Mouse (Mus musculus) hindbrain, postnatal 0 days (tissue): ENCODE measurements at regions not wholly inside any gene's neighbourhood (a gene's known extent, or its start where the extent isn't known, plus 50 kb on each side); places are given as distances from the start of the nearest gene placed in this dataset.
A peak's percentile ranks its signal among the peaks of the same experiment; 100 is the strongest.

Source experiments
- ATAC-seq: fragments of 200-750 bp; cut with Nextera tagmentation; 2 replicates; pipeline ENCODE4 v1.8.0; 2017; ENCODE audit warnings: mild to moderate bottlenecking, moderate TSS enrichment, moderate library complexity
- DNase-seq: peaks from one replicate; pipeline ENCODE4 v3.0.0-alpha.2; 2015; ENCODE audit warnings: low spot score
- H3K27ac ChIP-seq: fragments of 300-500 bp; sonication (generic); 2 replicates; pipeline ENCODE4 v1.5.1; 2014; ENCODE audit warnings: mild to moderate bottlenecking
- H3K27me3 ChIP-seq: fragments of 300-500 bp; sonication (generic); 2 replicates; pipeline ENCODE4 v1.6.1; 2014; ENCODE audit warnings: low read length, mixed read lengths; ENCODE audit not compliant: insufficient read depth
- H3K36me3 ChIP-seq: fragments of 300-500 bp; sonication (generic); 2 replicates; pipeline ENCODE4 v1.6.1; 2014; ENCODE audit warnings: low read length, mixed read lengths; ENCODE audit not compliant: insufficient read depth
- H3K4me1 ChIP-seq: fragments of 300-500 bp; sonication (generic); 2 replicates; pipeline ENCODE4 v1.6.1; 2014; ENCODE audit warnings: antibody characterized with exemption, low read length, mixed read lengths; ENCODE audit not compliant: insufficient read depth
- H3K4me2 ChIP-seq: fragments of 300-500 bp; sonication (generic); 2 replicates; pipeline ENCODE4 v1.6.1; 2014; ENCODE audit warnings: low read depth, mild to moderate bottlenecking, low read length, moderate library complexity, mixed read lengths
- H3K4me3 ChIP-seq: fragments of 300-500 bp; sonication (generic); 2 replicates; pipeline ENCODE4 v1.5.1; 2014; ENCODE audit warnings: low read length
- H3K9ac ChIP-seq: fragments of 300-500 bp; sonication (generic); replicated peaks from 2 replicates; pipeline ENCODE4 v1.6.1; 2014; ENCODE audit warnings: mild to moderate bottlenecking, low read length, moderate library complexity, mixed read lengths
- H3K9me3 ChIP-seq: fragments of 300-500 bp; sonication (generic); 2 replicates; pipeline ENCODE4 v1.6.1; 2016; ENCODE audit warnings: low read length, mixed read lengths
- CTCF ChIP-seq: IDR thresholded peaks from 2 replicates; pipeline ENCODE4 v1.5.1; 2016; ENCODE audit warnings: antibody characterized with exemption, control low read depth, low read depth
- WGBS: fragments of 180-500 bp; shearing (Covaris S2); extraction: QIAGEN DNeasy Blood & Tissue Kit; methylation state at CpG from one replicate; pipeline ENCODE4 v1.1.7; 2014; 5-methylcytosine and 5-hydroxymethylcytosine counted together

DNA sequence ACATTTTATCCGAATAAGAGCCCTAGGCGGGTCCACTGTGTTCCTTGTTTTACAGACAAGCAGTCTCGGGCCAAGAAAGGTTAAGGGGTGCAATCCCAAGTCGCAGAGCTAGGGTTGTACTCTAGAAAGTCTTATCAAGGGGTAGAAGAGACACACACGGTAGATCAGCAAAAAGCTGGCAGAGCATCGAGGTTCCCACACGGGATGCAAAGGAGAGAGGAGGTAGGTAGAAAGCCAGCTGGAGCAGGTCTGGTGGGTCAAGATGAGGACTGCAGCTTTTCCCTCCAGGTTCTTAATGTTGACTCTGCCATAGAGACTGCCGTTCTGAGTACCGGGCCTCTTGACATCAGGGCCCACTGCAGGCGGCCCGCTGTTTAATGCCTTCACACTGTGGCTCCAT, 463.3 kb downstream of the Cd83 start:
- DNase-seq (no peak), ATAC-seq (no peak)
- TF ChIP-seq CTCF = no peak
- 82% methylated on average over 11 of the region's 11 CpGs for WGBS
- H3K4me1 ChIP-seq = 0 out of 2 replicates have a peak, but pooled peaks cover 3% of the 10 kb centered on the region
- H3K9ac ChIP-seq = no peak overlapping the region
- no peak overlapping the region for H3K27ac ChIP-seq
- no peaks in the 10 kb centered on the region for H3K36me3 ChIP-seq
- no peaks in the 10 kb centered on the region for H3K9me3 ChIP-seq
- H3K4me3 ChIP-seq = no peak overlapping the region
- H3K4me2 ChIP-seq = no peak overlapping the region
- H3K27me3 ChIP-seq = no peaks in the 10 kb centered on the region

DNA sequence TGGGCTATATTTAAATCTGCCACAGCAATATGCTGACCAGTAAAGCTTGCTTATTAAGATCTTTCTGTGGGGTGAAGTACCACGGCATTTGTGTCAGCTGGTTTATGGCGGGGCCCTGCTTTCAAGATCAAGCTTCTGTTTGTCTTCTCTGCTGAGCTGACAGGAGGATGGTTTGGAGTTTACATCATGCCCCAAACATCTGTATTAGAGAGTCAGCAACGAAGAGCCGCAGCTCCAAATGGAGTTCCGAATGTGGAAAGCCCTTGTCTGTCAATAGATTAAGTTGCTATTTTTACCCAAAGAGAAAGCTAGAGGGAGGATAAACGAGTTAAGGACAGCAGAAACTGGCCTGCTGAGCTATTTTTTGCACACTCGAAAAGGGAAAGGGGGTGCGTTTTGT, 463.8 kb downstream of the Cd83 start:
- WGBS = 49% methylated on average over 8 of the region's 8 CpGs
- Histone ChIP-seq H3K4me3 (no peak overlapping the region), H3K4me1 (0 out of 2 replicates have a peak, but pooled peaks cover 3% of the 10 kb centered on the region), H3K27me3 (no peaks in the 10 kb centered on the region), H3K27ac (no peak overlapping the region), H3K4me2 (no peak overlapping the region), H3K36me3 (no peaks in the 10 kb centered on the region), H3K9me3 (no peaks in the 10 kb centered on the region), H3K9ac (no peak overlapping the region)
- no peak for TF ChIP-seq CTCF
- ATAC-seq (no peak), DNase-seq (no peak)

DNA sequence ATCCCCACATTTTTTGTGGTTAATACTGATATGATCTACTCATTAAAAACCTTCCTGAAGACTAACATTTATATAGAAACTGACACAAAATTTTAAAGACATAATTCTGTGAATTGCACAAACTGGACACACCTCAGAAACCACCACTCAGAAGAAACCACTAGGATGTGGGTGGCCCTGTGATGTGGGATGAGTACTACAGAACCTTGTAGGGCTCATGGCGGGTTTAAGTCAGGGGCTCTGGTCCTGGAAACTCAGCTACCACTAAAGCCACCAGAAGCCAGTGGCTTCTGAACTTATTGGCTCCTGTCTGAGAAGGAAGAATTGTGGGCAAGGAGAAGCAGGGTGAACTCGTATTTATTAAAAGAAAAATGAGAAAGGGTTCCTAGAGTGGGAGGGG, 464.5 kb downstream of the Cd83 start:
- Histone ChIP-seq H3K4me1 (0 out of 2 replicates have a peak, but pooled peaks cover 3% of the 10 kb centered on the region), H3K4me2 (no peak overlapping the region), H3K36me3 (no peaks in the 10 kb centered on the region), H3K9ac (no peak overlapping the region), H3K27ac (no peak overlapping the region), H3K4me3 (no peak overlapping the region), H3K27me3 (no peaks in the 10 kb centered on the region), H3K9me3 (no peaks in the 10 kb centered on the region)
- 92% methylated on average over 2 of the region's 2 CpGs for WGBS
- no peak for DNase-seq
- ATAC-seq = no peak
- TF ChIP-seq CTCF = no peak

DNA sequence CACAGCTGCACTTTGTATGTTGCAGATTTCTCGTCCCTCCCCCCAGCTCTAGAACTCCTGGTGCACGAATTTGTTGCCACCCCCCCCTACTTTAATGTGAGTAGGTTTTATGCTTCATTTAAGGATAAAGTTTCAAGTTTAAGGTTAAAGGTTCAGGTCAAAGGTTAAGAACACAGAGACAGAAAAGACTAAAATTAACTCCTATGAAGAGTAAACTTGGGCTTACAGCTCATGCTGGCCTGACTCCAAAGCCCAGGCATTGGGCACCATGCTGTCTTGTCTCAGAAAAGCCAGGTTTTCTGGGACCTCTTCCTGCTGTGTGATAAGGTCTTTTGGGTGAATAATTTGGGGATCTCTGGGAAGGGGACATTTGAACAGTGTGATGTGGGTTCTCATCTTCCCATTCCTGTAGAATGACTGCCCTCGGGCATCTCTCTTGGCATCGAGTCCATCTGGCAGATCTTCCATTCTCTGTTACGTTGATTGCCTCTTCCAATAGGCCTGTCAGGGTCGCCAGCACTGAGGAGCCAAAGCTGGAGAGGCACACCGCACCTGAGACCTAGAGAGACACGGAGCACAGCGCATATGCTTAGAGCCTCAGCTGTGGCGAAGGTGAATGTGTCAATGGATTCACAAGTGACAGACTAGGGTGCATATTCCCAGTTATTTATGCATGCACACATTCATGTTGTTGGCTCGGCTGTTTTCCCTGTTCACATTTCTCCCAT, 466.1 kb downstream of the Cd83 start:
- Histone ChIP-seq H3K9me3 (no peaks in the 10 kb centered on the region), H3K4me3 (no peak overlapping the region), H3K4me2 (no peak overlapping the region), H3K9ac (no peak overlapping the region), H3K36me3 (no peaks in the 10 kb centered on the region), H3K27me3 (no peaks in the 10 kb centered on the region), H3K27ac (no peak overlapping the region), H3K4me1 (0 out of 2 replicates have a peak, but pooled peaks cover 3% of the 10 kb centered on the region)
- no peak for TF ChIP-seq CTCF
- ATAC-seq = no peak
- peak; percentile 36 for DNase-seq
- WGBS = 62% methylated on average over 11 of the region's 11 CpGs

DNA sequence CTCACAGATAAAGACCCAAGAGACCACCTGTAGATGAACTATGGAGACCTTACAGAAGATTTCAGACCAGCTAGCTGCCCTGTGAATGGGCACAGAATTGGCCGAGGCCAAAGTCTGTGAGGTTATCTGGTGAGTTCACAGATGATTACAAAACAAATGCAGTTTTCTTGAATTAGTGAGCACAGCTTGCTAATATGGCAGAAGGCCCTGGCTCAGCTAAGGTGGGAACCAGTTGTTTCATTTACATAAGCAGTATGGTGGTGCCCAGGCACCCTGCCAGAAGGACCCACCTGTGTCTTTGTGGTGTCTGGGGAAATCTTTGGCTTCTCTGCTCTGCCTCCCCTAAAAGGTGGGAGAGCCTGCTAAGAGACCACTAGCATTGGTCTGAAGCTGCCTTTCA, 466.9 kb downstream of the Cd83 start:
- Histone ChIP-seq H3K4me3 (no peak overlapping the region), H3K9ac (no peak overlapping the region), H3K27me3 (no peaks in the 10 kb centered on the region), H3K4me2 (no peak overlapping the region), H3K9me3 (no peaks in the 10 kb centered on the region), H3K36me3 (no peaks in the 10 kb centered on the region), H3K4me1 (0 out of 2 replicates have a peak, but pooled peaks cover 3% of the 10 kb centered on the region), H3K27ac (no peak overlapping the region)
- no peak for TF ChIP-seq CTCF
- WGBS = 68% methylated on average over 1 of the region's 1 CpGs
- ATAC-seq (no peak), DNase-seq (no peak)

DNA sequence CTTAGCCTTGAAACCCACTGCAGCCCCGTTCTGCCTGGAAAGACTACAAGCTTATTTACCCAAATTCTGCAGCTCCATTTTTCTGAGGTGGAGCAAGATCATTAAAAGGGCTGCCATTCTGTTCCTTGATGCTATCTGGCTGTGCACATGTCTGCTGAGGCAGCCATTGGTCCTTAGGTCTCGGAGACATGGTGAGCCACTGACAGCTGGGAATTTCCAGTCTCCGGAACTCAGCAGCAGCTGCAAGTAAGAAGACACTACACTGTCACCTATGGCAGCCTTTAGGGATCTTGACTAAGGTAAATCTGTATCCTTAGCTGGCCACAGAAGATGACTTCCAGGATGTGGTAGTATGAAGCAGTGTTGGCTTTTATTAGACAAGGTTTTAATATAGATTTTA, 467.9 kb downstream of the Cd83 start:
- no peak for DNase-seq
- no peak for TF ChIP-seq CTCF
- H3K4me2 ChIP-seq = no peak overlapping the region
- H3K9me3 ChIP-seq = no peaks in the 10 kb centered on the region
- H3K27ac ChIP-seq = no peak overlapping the region
- no peaks in the 10 kb centered on the region for H3K27me3 ChIP-seq
- 0 out of 2 replicates have a peak, but pooled peaks cover 3% of the 10 kb centered on the region for H3K4me1 ChIP-seq
- WGBS = 74% methylated on average over 3 of the region's 3 CpGs
- H3K36me3 ChIP-seq = no peaks in the 10 kb centered on the region
- ATAC-seq = no peak
- H3K9ac ChIP-seq = no peak overlapping the region
- H3K4me3 ChIP-seq = no peak overlapping the region

DNA sequence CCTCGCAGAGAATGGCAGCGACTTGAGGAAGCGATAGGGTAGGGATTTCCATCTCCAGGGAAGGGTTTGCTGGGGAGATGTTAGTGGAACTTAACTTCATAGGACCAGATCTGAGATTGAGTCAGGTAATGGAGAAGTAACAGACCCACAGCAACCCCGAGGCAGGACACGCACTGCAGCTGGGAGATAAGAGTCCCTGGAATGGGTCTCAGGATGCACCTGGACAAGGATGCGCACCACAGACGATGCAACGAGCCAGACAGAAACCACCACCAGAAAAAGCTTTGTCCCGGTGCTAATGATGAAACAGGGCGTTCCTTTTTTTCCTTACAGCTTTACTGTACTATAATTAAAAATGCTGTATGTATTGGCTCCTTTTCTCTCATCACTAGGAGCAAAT, 470.9 kb upstream of the Jarid2 start:
- no peak overlapping the region for H3K9ac ChIP-seq
- ATAC-seq (no peak), DNase-seq (no peak)
- 95% methylated on average over 10 of the region's 10 CpGs for WGBS
- no peaks in the 10 kb centered on the region for H3K36me3 ChIP-seq
- H3K4me3 ChIP-seq = no peak overlapping the region
- no peak overlapping the region for H3K27ac ChIP-seq
- H3K4me2 ChIP-seq = no peak overlapping the region
- H3K4me1 ChIP-seq = no peaks in the 10 kb centered on the region
- TF ChIP-seq CTCF = no peak
- H3K27me3 ChIP-seq = no peaks in the 10 kb centered on the region
- no peaks in the 10 kb centered on the region for H3K9me3 ChIP-seq
